Mouse (Mus musculus) stomach, embryonic 16.5 days (tissue): ENCODE results near the gene Nudt22. TPM values are rescaled to one million over a fixed set of nuclear protein-coding genes. Genes with fewer than 3 reads are reported as not detected.

Experiments
- ATAC-seq: fragments of 200-750 bp; cut with Nextera tagmentation; 2 replicates; pipeline ENCODE4 v1.8.0; 2017; ENCODE audit warnings: moderate number of reproducible peaks, moderate TSS enrichment; ENCODE audit not compliant: insufficient read depth, low FRiP score
- H3K27ac ChIP-seq: fragments of 300-500 bp; sonication (generic); 2 replicates; pipeline ENCODE4 v1.5.1; 2014; ENCODE audit warnings: low read length
- H3K27me3 ChIP-seq: fragments of 300-500 bp; sonication (generic); 2 replicates; pipeline ENCODE4 v1.6.1; 2014; ENCODE audit warnings: low read length, control low read depth, mixed read lengths; ENCODE audit not compliant: control insufficient read depth, insufficient read depth
- H3K36me3 ChIP-seq: fragments of 300-500 bp; sonication (generic); 2 replicates; pipeline ENCODE4 v1.6.1; 2014; ENCODE audit warnings: low read length; ENCODE audit not compliant: control insufficient read depth, insufficient read depth
- H3K4me1 ChIP-seq: fragments of 300-500 bp; sonication (generic); 2 replicates; pipeline ENCODE4 v1.6.1; 2014; ENCODE audit warnings: low read length, control low read depth, mixed read lengths; ENCODE audit not compliant: control insufficient read depth, insufficient read depth
- H3K4me2 ChIP-seq: fragments of 300-500 bp; sonication (generic); 2 replicates; pipeline ENCODE4 v1.6.1; 2014; ENCODE audit warnings: low read depth, low read length, mixed read lengths
- H3K4me3 ChIP-seq: fragments of 300-500 bp; sonication (generic); replicated peaks from 2 replicates; pipeline ENCODE4 v1.5.1; 2014; ENCODE audit warnings: mild to moderate bottlenecking, low read length
- H3K9ac ChIP-seq: fragments of 300-500 bp; sonication (generic); 2 replicates; pipeline ENCODE4 v1.6.1; 2014; ENCODE audit warnings: low read length
- H3K9me3 ChIP-seq: fragments of 300-500 bp; sonication (generic); replicated peaks from 2 replicates; pipeline ENCODE4 v1.6.1; 2016; ENCODE audit warnings: low read length, control low read depth; ENCODE audit not compliant: control insufficient read depth
- WGBS: fragments of 180-500 bp; shearing (Covaris S2); extraction: QIAGEN DNeasy Blood & Tissue Kit; methylation state at CpG from one replicate; pipeline ENCODE4 v1.1.7; 2014; 5-methylcytosine and 5-hydroxymethylcytosine counted together
- polyA plus RNA-seq: library from polyadenylated mRNA; unstranded; fragments of >200 nt; fragmentation: Nextera tagmentation; extraction: Ambion mirVana; gene quantifications from 2 replicates; pipeline ENCODE4 v1.2.1, GENCODE M21; 2015

The Nudt22 gene
- polyA plus RNA-seq, 1 experiment from 2014 or later, result 26.6 TPM

GRCm38 (mm10) chr19:6947742-6948141 lies 48.2 kb downstream of the Nudt22 start:
- no peak overlapping the region for H3K27ac ChIP-seq
- no peaks in the 10 kb centered on the region for H3K9me3 ChIP-seq
- no peaks in the 10 kb centered on the region for H3K36me3 ChIP-seq
- no peak overlapping the region for H3K9ac ChIP-seq
- no peaks in the 10 kb centered on the region for H3K27me3 ChIP-seq
- no peak overlapping the region for H3K4me2 ChIP-seq
- WGBS, result 45% methylated on average over 4 of the region's 4 CpGs
- peaks cover 29% of the 10 kb centered on the region for H3K4me1 ChIP-seq
- ATAC-seq, result no peak
- no peak overlapping the region for H3K4me3 ChIP-seq

- WGBS, result 93% methylated on average over 6 of the region's 6 CpGs
- ATAC-seq, result no peak
Observed at GRCm38 (mm10) chr19:6943709-6944108, 52.2 kb downstream of the Nudt22 start.

More at GRCm38 (mm10) chr19:6943709-6944108, 52.2 kb downstream of the Nudt22 start:
- H3K27me3 ChIP-seq, result no peaks in the 10 kb centered on the region
- H3K4me2 ChIP-seq, result no peak overlapping the region
- no peak overlapping the region for H3K27ac ChIP-seq
- H3K4me3 ChIP-seq, result no peak overlapping the region
- no peak overlapping the region for H3K9ac ChIP-seq
- H3K4me1 ChIP-seq, result peaks cover 21% of the 10 kb centered on the region
- no peaks in the 10 kb centered on the region for H3K36me3 ChIP-seq
- no peaks in the 10 kb centered on the region for H3K9me3 ChIP-seq

Other genes starting within 250 kb of the Nudt22 start
- gene Rps6ka4, start 155.5 kb downstream of the Nudt22 start, polyA plus RNA-seq, result 35.5 and 39.6 TPM in 2 replicates
- gene Ccdc88b, start 137.9 kb downstream of the Nudt22 start, polyA plus RNA-seq, result 1.1 and 1.3 TPM in 2 replicates
- 111 and 122 TPM in 2 replicates for gene Trmt112, start 86.4 kb downstream of the Nudt22 start, polyA plus RNA-seq
- 291 and 307 TPM in 2 replicates for gene Prdx5, start 86.0 kb downstream of the Nudt22 start, polyA plus RNA-seq
- gene Esrra, start 74.3 kb downstream of the Nudt22 start, polyA plus RNA-seq, result 17.8 and 18.0 TPM in 2 replicates
- gene Catsperz, start 70.7 kb downstream of the Nudt22 start, polyA plus RNA-seq, result 1.8 and 2.8 TPM in 2 replicates
- gene Kcnk4, start 61.6 kb downstream of the Nudt22 start, polyA plus RNA-seq, result 0.68 and 0.79 TPM in 2 replicates
- 87.1 and 89.0 TPM in 2 replicates for gene Bad, start 54.3 kb downstream of the Nudt22 start, polyA plus RNA-seq
- 20.2 and 22.1 TPM in 2 replicates for gene Gpr137, start 53.6 kb downstream of the Nudt22 start, polyA plus RNA-seq
- gene Ppp1r14b, start 21.1 kb downstream of the Nudt22 start, polyA plus RNA-seq, result 53.7 and 70.6 TPM in 2 replicates
- 61.7 and 65.4 TPM in 2 replicates for gene Plcb3, start 19.6 kb downstream of the Nudt22 start, polyA plus RNA-seq
- 153 and 158 TPM in 2 replicates for gene Fkbp2, start 15.6 kb downstream of the Nudt22 start, polyA plus RNA-seq
- gene Vegfb, start 8.5 kb downstream of the Nudt22 start, polyA plus RNA-seq, result 19.0 and 19.7 TPM in 2 replicates
- 28.8 TPM in 2 replicates for gene Dnajc4, start 3.5 kb downstream of the Nudt22 start, polyA plus RNA-seq
- 10.7 and 12.0 TPM in 2 replicates for gene Trpt1, start within 50 bp of the Nudt22 start, polyA plus RNA-seq
- 17.3 and 18.4 TPM in 2 replicates for gene Fermt3, start 23.4 kb upstream of the Nudt22 start, polyA plus RNA-seq
- gene Stip1, start 43.9 kb upstream of the Nudt22 start, polyA plus RNA-seq, result 198 and 202 TPM in 2 replicates
- 10.0 and 14.0 TPM in 2 replicates for gene Macrod1, start 60.7 kb upstream of the Nudt22 start, polyA plus RNA-seq
- 3.4 and 3.6 TPM in 2 replicates for gene Flrt1, start 109.6 kb upstream of the Nudt22 start, polyA plus RNA-seq
- 157 and 169 TPM in 2 replicates for gene Otub1, start 210.2 kb upstream of the Nudt22 start, polyA plus RNA-seq
- gene Cox8a, start 221.5 kb upstream of the Nudt22 start, polyA plus RNA-seq, result 986 and 1,009 TPM in 2 replicates
- 46.9 and 50.4 TPM in 2 replicates for gene Naa40, start 245.1 kb upstream of the Nudt22 start, polyA plus RNA-seq